Mouse (Mus musculus) forebrain, embryonic 12.5 days (tissue): ENCODE data around the gene Smap2. TPM values are rescaled to one million over a fixed set of nuclear protein-coding genes. Genes with fewer than 3 reads are reported as not detected.
A peak's percentile ranks its signal among the peaks of the same experiment; 100 is the strongest.

Experiments
- ATAC-seq: fragments of 200-750 bp; cut with Nextera tagmentation; 2 replicates; pipeline ENCODE4 v1.8.0; 2017; ENCODE audit warnings: moderate TSS enrichment; ENCODE audit not compliant: low FRiP score
- H3K27ac ChIP-seq: fragments of 300-500 bp; sonication (generic); 2 replicates; pipeline ENCODE4 v1.5.1; 2016; ENCODE audit warnings: mild to moderate bottlenecking
- H3K27me3 ChIP-seq: fragments of 300-500 bp; sonication (generic); 2 replicates; pipeline ENCODE4 v1.6.1; 2016; ENCODE audit warnings: mild to moderate bottlenecking
- H3K36me3 ChIP-seq: fragments of 300-500 bp; sonication (generic); replicated peaks from 2 replicates; pipeline ENCODE4 v1.6.1; 2016; ENCODE audit warnings: mild to moderate bottlenecking
- H3K4me1 ChIP-seq: fragments of 300-500 bp; sonication (generic); 2 replicates; pipeline ENCODE4 v1.6.1; 2016
- H3K4me2 ChIP-seq: fragments of 300-500 bp; sonication (generic); 2 replicates; pipeline ENCODE4 v1.6.1; 2016; ENCODE audit warnings: mild to moderate bottlenecking, moderate library complexity
- H3K4me3 ChIP-seq: fragments of 300-500 bp; sonication (generic); replicated peaks from 2 replicates; pipeline ENCODE4 v1.5.1; 2016; ENCODE audit warnings: mild to moderate bottlenecking
- H3K9ac ChIP-seq: fragments of 300-500 bp; sonication (generic); 2 replicates; pipeline ENCODE4 v1.6.1; 2016; ENCODE audit warnings: mild to moderate bottlenecking
- H3K9me3 ChIP-seq: fragments of 300-500 bp; sonication (generic); 2 replicates; pipeline ENCODE4 v1.6.1; 2016
- WGBS: fragments of 180-500 bp; shearing (Covaris S2); methylation state at CpG from one replicate; pipeline ENCODE4 v1.1.7; 2016; 5-methylcytosine and 5-hydroxymethylcytosine counted together
- polyA plus RNA-seq: library from polyadenylated mRNA; unstranded; fragments of >200 nt; fragmentation: Nextera tagmentation; extraction: Ambion mirVana; gene quantifications from 2 replicates; pipeline ENCODE4 v1.2.1, GENCODE M21; 2016

Gene Smap2
- polyA plus RNA-seq, 1 experiment from 2014 or later, result 28.2 TPM

DNA sequence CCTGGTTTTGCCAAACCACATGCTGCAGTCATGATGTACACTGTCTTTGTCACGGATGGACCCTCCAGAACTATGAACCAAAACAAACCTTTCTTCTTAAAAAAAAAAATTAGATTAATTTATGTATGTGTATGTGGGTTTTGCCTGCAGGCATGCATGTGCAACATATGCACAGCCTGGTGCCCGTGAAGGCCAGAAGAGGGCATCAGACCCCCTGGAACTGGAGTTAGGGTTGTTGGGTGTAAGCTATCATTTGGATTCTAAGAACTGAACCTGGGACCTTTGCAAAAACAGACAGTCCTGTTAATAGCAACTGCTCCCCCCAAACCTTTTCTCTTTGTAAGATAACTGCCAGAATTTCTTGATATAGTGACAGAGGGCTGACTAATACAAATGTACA lies 16.0 kb downstream of the Smap2 start:
- Histone ChIP-seq H3K4me2 (no peak overlapping the region), H3K4me3 (no peak overlapping the region), H3K36me3 (no peaks in the 10 kb centered on the region), H3K27ac (no peak overlapping the region), H3K9ac (no peak overlapping the region), H3K27me3 (0 out of 2 replicates have a peak, but pooled peaks cover 21% of the 10 kb centered on the region), H3K4me1 (peaks cover 27% of the 10 kb centered on the region), H3K9me3 (no peaks in the 10 kb centered on the region)
- 91% methylated on average over 2 of the region's 2 CpGs for WGBS
- no peak for ATAC-seq

DNA sequence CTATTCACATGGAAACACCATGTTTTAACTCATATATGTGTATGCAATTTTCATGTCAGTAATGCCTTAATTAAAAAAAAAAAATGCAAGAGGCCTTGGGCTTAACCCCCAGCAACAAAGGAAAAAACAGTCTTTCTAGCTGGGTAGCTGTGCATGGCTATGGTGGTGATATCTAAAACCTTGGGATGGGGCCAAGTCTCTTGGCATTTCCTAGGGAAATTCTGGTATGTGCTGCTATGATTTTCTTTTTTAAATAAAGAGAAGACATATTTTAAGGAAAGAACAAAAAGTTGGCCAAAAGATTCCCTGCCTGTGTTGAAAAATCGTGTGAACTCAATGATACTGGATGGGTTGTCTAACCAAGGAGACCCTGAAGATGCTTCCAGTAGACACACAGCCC lies 21.1 kb downstream of the Smap2 start:
- H3K4me3 ChIP-seq, result no peak overlapping the region
- 0 out of 2 replicates have a peak, but pooled peaks cover 16% of the 10 kb centered on the region for H3K27me3 ChIP-seq
- H3K4me1 ChIP-seq, result peaks cover 6% of the 10 kb centered on the region; the same call in 1 of the 2 replicates
- no peak overlapping the region for H3K9ac ChIP-seq
- no peak overlapping the region for H3K4me2 ChIP-seq
- ATAC-seq, result no peak
- WGBS, result 72% methylated on average over 1 of the region's 1 CpGs
- H3K9me3 ChIP-seq, result no peaks in the 10 kb centered on the region
- no peaks in the 10 kb centered on the region for H3K36me3 ChIP-seq
- no peak overlapping the region for H3K27ac ChIP-seq

DNA sequence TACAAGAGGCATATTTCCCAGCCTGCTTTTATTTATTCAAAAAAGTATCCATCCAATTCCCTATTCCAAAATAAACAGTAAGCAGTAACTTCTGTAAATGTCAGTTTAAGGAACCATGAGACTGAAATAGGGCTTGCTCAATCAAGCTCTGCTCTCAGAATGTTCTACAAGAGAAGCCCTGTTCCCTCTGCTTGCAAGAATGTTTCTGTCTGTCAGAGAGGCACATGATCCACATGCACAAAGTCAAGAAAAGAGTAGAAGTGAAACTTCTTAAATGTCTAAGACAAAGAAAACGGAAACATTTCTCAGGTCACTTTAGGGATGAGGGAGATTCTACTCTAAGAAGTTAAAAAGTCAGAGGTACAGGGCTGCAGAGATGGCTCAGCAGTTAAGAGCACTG lies 24.0 kb downstream of the Smap2 start:
- Histone ChIP-seq H3K4me1 (peaks cover 6% of the 10 kb centered on the region; the same call in 1 of the 2 replicates), H3K9ac (no peak overlapping the region), H3K27ac (no peak overlapping the region), H3K27me3 (0 out of 2 replicates have a peak, but pooled peaks cover 5% of the 10 kb centered on the region), H3K9me3 (0 out of 2 replicates have a peak, but pooled peaks cover 6% of the 10 kb centered on the region), H3K36me3 (no peaks in the 10 kb centered on the region), H3K4me3 (no peak overlapping the region), H3K4me2 (no peak overlapping the region)
- 86% methylated on average over 1 of the region's 1 CpGs for WGBS
- ATAC-seq, result no peak

DNA sequence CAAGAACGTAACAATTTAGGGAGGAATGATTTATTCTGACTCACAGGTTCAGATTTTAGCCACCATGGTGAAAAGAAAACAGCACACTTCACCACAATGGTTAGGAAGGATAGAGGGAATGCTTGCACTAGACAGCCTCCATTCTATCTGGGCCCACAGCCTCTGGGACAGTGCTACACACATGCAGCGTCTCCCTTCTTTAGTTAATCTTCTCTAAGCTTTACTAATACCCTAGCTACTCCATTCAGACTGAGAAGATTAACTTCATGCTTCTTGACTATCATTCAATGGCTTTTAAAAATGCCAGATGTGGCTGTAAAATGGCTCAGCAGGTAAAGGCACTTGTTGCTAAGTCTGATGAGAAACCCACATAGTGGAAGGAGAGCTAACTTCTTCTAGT lies 24.8 kb downstream of the Smap2 start:
- Histone ChIP-seq H3K4me3 (no peak overlapping the region), H3K36me3 (no peaks in the 10 kb centered on the region), H3K27ac (no peak overlapping the region), H3K4me1 (peaks cover 6% of the 10 kb centered on the region; the same call in 1 of the 2 replicates), H3K4me2 (no peak overlapping the region), H3K9me3 (0 out of 2 replicates have a peak, but pooled peaks cover 6% of the 10 kb centered on the region), H3K9ac (no peak overlapping the region), H3K27me3 (0 out of 2 replicates have a peak, but pooled peaks cover 4% of the 10 kb centered on the region)
- 30% methylated on average over 2 of the region's 2 CpGs for WGBS
- ATAC-seq, result no peak

DNA sequence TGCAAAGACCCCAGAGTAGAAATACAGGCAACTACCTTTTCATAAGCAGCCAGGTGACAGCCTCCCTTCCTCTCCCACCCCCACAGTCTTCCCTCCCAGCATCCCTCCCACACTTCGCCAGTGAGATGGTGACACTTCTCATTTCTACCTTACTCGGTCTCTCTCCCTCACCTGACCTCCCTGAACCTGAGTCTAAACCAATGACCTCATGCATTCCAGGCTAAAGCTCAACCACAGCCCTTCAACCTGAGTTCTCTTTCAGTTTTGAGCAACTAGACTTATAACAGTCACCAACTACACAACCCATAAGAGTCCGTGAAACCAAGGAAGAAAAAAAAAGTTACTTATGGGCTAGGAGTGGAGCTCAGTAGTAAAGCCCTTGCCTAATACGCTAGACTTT lies 29.7 kb downstream of the Smap2 start:
- 85% methylated on average over 4 of the region's 4 CpGs for WGBS
- Histone ChIP-seq H3K36me3 (peaks cover 4% of the 10 kb centered on the region), H3K4me3 (no peak overlapping the region), H3K4me1 (peaks cover 5% of the 10 kb centered on the region; the same call in 1 of the 2 replicates), H3K27me3 (no peaks in the 10 kb centered on the region), H3K9me3 (0 out of 2 replicates have a peak, but pooled peaks cover 6% of the 10 kb centered on the region), H3K9ac (no peak overlapping the region), H3K4me2 (no peak overlapping the region), H3K27ac (no peak overlapping the region)
- ATAC-seq, result no peak

DNA sequence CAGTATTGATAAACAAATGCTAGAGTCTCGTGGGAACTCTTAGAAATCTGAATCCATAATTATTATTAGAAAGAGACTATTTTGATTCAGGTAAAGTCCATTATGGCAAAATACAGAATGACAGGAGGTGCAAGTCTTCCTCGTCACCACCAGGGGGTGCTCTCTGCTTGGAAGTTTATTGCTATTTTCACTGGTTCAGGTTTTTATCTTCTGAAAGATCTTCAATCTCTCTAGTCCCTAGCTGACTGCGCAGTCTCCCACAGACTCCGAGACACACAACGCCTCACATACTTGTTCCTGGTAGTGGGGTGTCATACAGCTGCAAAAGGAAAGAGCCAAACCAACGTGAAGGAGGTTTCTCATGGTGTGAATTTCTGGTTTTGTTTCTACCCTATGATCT lies 30.6 kb downstream of the Smap2 start:
- Histone ChIP-seq H3K36me3 (peaks cover 6% of the 10 kb centered on the region), H3K9ac (no peak overlapping the region), H3K4me1 (no peaks in the 10 kb centered on the region), H3K4me3 (no peak overlapping the region), H3K27me3 (no peaks in the 10 kb centered on the region), H3K9me3 (0 out of 2 replicates have a peak, but pooled peaks cover 6% of the 10 kb centered on the region), H3K27ac (no peak overlapping the region), H3K4me2 (no peak overlapping the region)
- WGBS, result 39% methylated on average over 6 of the region's 6 CpGs
- ATAC-seq, result peak; percentile 39; the same call in 1 of the 2 replicates

DNA sequence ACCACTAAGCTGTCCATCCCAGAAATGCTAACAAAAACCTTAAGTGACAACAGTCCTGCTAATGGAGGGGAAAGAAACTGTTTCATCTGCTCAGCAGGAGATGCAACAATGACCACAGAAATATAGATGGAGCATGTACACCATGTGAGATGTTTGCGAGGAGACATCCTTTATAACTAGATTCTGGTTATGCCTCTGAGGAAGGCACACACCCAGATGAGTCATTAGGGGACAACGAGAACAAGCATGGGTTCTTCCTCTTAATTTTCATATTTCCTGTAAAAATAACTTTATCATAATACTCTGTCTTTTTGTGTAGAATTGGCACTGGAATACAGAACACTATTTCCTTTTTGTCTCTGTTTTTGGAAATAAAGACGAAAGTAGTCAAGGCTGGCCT lies 38.8 kb downstream of the Smap2 start:
- ATAC-seq, result no peak
- H3K27ac ChIP-seq, result no peak overlapping the region
- no peak overlapping the region for H3K4me3 ChIP-seq
- H3K36me3 ChIP-seq, result peaks cover 20% of the 10 kb centered on the region
- H3K9ac ChIP-seq, result no peak overlapping the region
- H3K9me3 ChIP-seq, result no peaks in the 10 kb centered on the region
- WGBS, result 92% methylated on average over 3 of the region's 3 CpGs
- no peak overlapping the region for H3K4me2 ChIP-seq
- H3K27me3 ChIP-seq, result no peaks in the 10 kb centered on the region
- no peaks in the 10 kb centered on the region for H3K4me1 ChIP-seq

DNA sequence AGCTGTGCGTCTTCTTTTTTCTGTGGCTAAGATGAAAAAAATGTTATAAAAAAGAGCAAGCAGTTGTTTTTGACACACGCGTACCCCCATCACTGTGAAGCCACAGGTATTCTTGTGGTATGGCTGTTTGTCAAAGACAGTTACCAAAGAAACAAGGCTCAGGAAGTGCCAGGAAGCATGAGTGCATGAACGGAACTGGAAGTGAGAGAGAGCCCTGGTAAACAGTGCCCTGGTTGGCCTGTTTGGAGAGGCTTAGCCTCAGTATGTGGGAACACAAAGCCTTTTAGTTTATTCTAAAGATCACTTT lies 41.7 kb downstream of the Smap2 start:
- no peaks in the 10 kb centered on the region for H3K4me1 ChIP-seq
- peaks cover 34% of the 10 kb centered on the region for H3K36me3 ChIP-seq
- no peaks in the 10 kb centered on the region for H3K27me3 ChIP-seq
- no peak overlapping the region for H3K27ac ChIP-seq
- ATAC-seq, result no peak
- no peak overlapping the region for H3K4me3 ChIP-seq
- WGBS, result 93% methylated on average over 4 of the region's 4 CpGs
- no peaks in the 10 kb centered on the region for H3K9me3 ChIP-seq
- no peak overlapping the region for H3K9ac ChIP-seq
- H3K4me2 ChIP-seq, result no peak overlapping the region

DNA sequence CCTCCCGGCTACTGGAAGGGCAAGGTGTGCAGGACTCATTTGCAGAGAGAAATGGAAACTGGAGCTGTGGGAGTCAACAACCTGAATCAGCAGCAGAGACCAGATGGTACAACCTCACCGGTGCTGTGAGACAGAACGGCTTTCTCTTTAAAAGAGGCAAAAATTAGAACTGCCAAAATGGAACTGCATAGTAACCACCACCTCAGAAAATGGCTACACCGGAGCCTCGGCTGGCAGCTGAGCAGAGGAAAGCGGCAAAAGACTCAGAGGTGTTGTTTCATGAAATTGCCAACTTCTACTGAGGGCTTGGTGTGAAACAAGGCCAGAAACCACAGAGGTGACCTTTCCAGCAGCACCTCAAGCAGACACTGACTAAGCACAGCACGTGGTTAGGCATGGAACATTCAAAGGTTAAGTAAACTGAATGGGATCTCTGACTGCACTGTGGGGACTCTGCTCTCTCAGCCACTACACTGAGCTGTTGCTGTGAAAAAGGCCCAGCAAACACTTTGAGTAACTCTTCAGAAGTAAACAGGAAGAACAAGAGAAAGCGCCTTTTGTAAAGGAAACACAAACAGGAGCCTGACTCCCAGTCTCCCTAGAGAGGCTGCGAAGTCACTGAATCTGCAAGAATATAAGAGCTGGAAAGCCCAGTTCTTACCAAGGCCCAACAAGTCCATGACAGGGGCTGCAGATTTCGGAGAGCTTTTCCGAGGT lies 42.2 kb downstream of the Smap2 start:
- no peaks in the 10 kb centered on the region for H3K4me1 ChIP-seq
- H3K4me3 ChIP-seq, result no peak overlapping the region
- H3K27ac ChIP-seq, result no peak overlapping the region
- H3K4me2 ChIP-seq, result no peak overlapping the region
- WGBS, result 90% methylated on average over 11 of the region's 11 CpGs
- peaks cover 35% of the 10 kb centered on the region for H3K36me3 ChIP-seq
- ATAC-seq, result no peak
- no peaks in the 10 kb centered on the region for H3K9me3 ChIP-seq
- no peaks in the 10 kb centered on the region for H3K27me3 ChIP-seq
- H3K9ac ChIP-seq, result no peak overlapping the region

DNA sequence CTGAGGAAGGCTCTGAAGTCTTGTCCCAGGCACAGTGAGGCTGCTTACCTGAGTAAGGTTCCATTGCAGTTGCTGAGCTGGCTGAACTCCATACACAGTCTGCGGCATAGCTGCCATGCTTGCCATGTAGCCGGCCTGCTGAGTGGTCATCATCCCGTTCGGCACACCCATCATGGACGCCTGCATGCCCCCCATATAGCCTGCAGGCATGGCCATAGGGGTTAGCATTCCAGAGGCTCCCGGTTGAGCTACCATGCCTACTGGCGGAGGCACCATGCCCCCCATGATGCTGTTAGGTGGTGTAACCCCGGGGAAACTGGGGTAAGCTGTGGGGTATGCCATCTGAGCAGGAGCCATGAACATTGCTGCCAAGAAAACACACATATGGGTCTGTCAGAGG lies 45.2 kb downstream of the Smap2 start:
- WGBS, result 88% methylated on average over 8 of the region's 8 CpGs

DNA sequence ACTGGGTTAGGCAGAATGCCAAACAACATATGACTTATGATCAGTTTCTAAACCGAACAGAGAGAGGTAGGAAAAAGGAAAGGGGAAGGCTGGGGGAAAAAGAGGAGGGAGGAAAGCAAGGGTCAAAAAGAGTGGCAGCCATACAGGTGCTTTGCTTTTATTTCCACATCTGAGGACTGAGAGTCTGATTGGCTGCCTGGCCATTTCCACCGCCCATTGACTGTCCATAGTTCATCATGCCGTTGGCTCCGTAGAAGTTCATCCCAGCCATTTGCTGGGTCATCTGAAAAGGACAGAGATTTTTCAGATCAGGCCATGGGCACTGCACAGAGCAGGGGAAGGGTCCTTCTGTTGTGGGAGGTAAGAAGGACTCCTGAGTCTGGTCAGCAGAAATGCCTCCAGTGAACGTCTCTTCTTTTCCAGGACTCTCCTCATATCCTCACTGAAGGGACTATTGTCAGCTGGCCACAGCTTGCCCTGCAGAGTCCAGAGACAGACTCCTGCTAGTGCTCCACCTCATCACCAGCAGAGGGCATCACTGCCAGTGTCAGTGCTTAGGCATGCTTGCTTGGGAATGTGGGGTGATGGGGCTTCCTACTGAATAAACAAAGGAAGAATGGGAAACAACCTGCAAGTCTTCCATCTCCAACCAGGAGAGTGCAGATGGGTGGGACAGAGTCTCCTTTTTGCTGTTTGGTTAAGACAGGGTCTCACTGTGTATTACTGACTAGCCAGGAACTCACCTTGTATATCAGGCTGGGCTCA lies 47.5 kb downstream of the Smap2 start:
- Histone ChIP-seq H3K4me2 (no peak overlapping the region), H3K4me3 (no peak overlapping the region), H3K9me3 (no peaks in the 10 kb centered on the region), H3K9ac (no peak overlapping the region), H3K4me1 (no peaks in the 10 kb centered on the region), H3K27me3 (no peaks in the 10 kb centered on the region), H3K27ac (no peak overlapping the region), H3K36me3 (peaks cover 34% of the 10 kb centered on the region)
- ATAC-seq, result 0 out of 2 replicates have a peak, but pooled peaks have one; percentile 36
- WGBS, result 82% methylated on average over 5 of the region's 5 CpGs

More for the DNA sequence above, 45.2 kb downstream of the Smap2 start:
- H3K4me2 ChIP-seq, result no peak overlapping the region
- H3K36me3 ChIP-seq, result peaks cover 39% of the 10 kb centered on the region
- ATAC-seq, result no peak
- H3K4me1 ChIP-seq, result no peaks in the 10 kb centered on the region
- H3K9ac ChIP-seq, result no peak overlapping the region
- no peak overlapping the region for H3K27ac ChIP-seq
- H3K4me3 ChIP-seq, result no peak overlapping the region
- H3K27me3 ChIP-seq, result no peaks in the 10 kb centered on the region
- no peaks in the 10 kb centered on the region for H3K9me3 ChIP-seq

DNA sequence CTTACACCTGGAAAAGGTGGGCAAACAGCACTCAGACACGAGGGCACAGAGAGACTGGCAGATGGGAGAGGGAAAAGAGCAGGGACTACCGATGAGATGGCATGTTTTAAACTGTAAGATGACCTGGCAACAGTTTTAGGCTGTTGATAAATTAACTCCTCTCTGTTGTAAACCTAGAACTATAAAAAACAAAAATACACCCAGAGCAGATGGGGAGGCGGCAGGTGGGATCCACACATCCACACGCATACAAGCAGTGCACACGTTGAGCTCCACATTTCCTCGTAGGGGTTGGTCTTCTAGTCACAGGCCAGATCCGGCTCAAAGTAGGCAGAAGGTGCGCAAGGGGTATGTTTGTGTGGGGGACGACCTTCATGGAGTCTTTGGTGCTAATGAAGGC lies 48.6 kb downstream of the Smap2 start:
- WGBS, result 94% methylated on average over 9 of the region's 9 CpGs
- no peak overlapping the region for H3K9ac ChIP-seq
- H3K4me2 ChIP-seq, result no peak overlapping the region
- ATAC-seq, result no peak
- H3K4me1 ChIP-seq, result no peaks in the 10 kb centered on the region
- no peaks in the 10 kb centered on the region for H3K9me3 ChIP-seq
- no peaks in the 10 kb centered on the region for H3K27me3 ChIP-seq
- H3K27ac ChIP-seq, result no peak overlapping the region
- no peak overlapping the region for H3K4me3 ChIP-seq
- H3K36me3 ChIP-seq, result peaks cover 26% of the 10 kb centered on the region
